Mouse (Mus musculus) heart, embryonic 11.5 days (tissue): Measurements from ENCODE around the gene Rapgef6. TPM values are rescaled to one million over a fixed set of nuclear protein-coding genes. Genes with fewer than 3 reads are reported as not detected.

Experiments
- ATAC-seq: fragments of 200-750 bp; cut with Nextera tagmentation; replicated peaks from 2 replicates; pipeline ENCODE4 v1.8.0; 2017; ENCODE audit warnings: moderate library complexity; ENCODE audit not compliant: insufficient number of reproducible peaks, low FRiP score, low TSS enrichment
- H3K27ac ChIP-seq: fragments of 300-500 bp; sonication (generic); 2 replicates; pipeline ENCODE4 v1.5.1; 2014; ENCODE audit warnings: mild to moderate bottlenecking, low read depth, low read length
- H3K27me3 ChIP-seq: fragments of 300-500 bp; sonication (generic); 2 replicates; pipeline ENCODE4 v1.6.1; 2014; ENCODE audit warnings: mild to moderate bottlenecking, low read length, mixed read lengths; ENCODE audit not compliant: control insufficient read depth, insufficient read depth
- H3K36me3 ChIP-seq: fragments of 300-500 bp; sonication (generic); 2 replicates; pipeline ENCODE4 v1.6.1; 2014; ENCODE audit warnings: mild to moderate bottlenecking, low read length, moderate library complexity, mixed read lengths; ENCODE audit not compliant: control insufficient read depth, insufficient read depth
- H3K4me1 ChIP-seq: fragments of 300-500 bp; sonication (generic); 2 replicates; pipeline ENCODE4 v1.6.1; 2014; ENCODE audit warnings: low read length; ENCODE audit not compliant: control insufficient read depth, insufficient read depth
- H3K4me2 ChIP-seq: fragments of 300-500 bp; sonication (generic); 2 replicates; pipeline ENCODE4 v1.6.1; 2014; ENCODE audit warnings: mild to moderate bottlenecking, moderate library complexity
- H3K4me3 ChIP-seq: fragments of 300-500 bp; sonication (generic); 2 replicates; pipeline ENCODE4 v1.5.1; 2014; ENCODE audit warnings: low read depth, low read length
- H3K9ac ChIP-seq: fragments of 300-500 bp; sonication (generic); 2 replicates; pipeline ENCODE4 v1.6.1; 2014; ENCODE audit warnings: mild to moderate bottlenecking, low read depth, low read length, moderate library complexity
- H3K9me3 ChIP-seq: fragments of 300-500 bp; sonication (generic); replicated peaks from 2 replicates; pipeline ENCODE4 v1.6.1; 2016; ENCODE audit warnings: low read length; ENCODE audit not compliant: control insufficient read depth
- WGBS: fragments of 180-500 bp; shearing (Covaris S2); extraction: QIAGEN DNeasy Blood & Tissue Kit; methylation state at CpG from one replicate; pipeline ENCODE4 v1.1.7; 2014; ENCODE audit not compliant: insufficient replicate concordance; 5-methylcytosine and 5-hydroxymethylcytosine counted together
- polyA plus RNA-seq: library from polyadenylated mRNA; unstranded; fragments of >200 nt; fragmentation: Nextera tagmentation; extraction: Ambion mirVana; gene quantifications from 2 replicates; pipeline ENCODE4 v1.2.1, GENCODE M21; 2014

Gene Rapgef6
- polyA plus RNA-seq, 1 experiment from 2014 or later = 28.6 TPM

- no peaks in the 10 kb centered on the region for H3K9me3 ChIP-seq
- no peak overlapping the region for H3K27ac ChIP-seq
- no peak for ATAC-seq
- H3K9ac ChIP-seq = no peak overlapping the region
- 69% methylated on average over 4 of the region's 4 CpGs for WGBS
- H3K36me3 ChIP-seq = peaks cover 8% of the 10 kb centered on the region; the same call in 1 of the 2 replicates
- H3K27me3 ChIP-seq = no peaks in the 10 kb centered on the region
- no peaks in the 10 kb centered on the region for H3K4me1 ChIP-seq
- H3K4me2 ChIP-seq = no peak overlapping the region
- no peak overlapping the region for H3K4me3 ChIP-seq
These were observed 168.5 kb downstream of the Rapgef6 start for GRCm38 (mm10) chr11:54691179-54691578.

GRCm38 (mm10) chr11:54693696-54694095, 171.0 kb downstream of the Rapgef6 start:
- WGBS = 78% methylated on average over 6 of the region's 6 CpGs
- peaks cover 17% of the 10 kb centered on the region for H3K36me3 ChIP-seq
- no peak for ATAC-seq

GRCm38 (mm10) chr11:54694291-54694690, 171.6 kb downstream of the Rapgef6 start:
- no peaks in the 10 kb centered on the region for H3K4me1 ChIP-seq
- H3K9me3 ChIP-seq = no peaks in the 10 kb centered on the region
- 80% methylated on average over 8 of the region's 8 CpGs for WGBS
- H3K4me2 ChIP-seq = no peak overlapping the region
- no peak overlapping the region for H3K27ac ChIP-seq
- no peaks in the 10 kb centered on the region for H3K27me3 ChIP-seq
- H3K9ac ChIP-seq = no peak overlapping the region
- ATAC-seq = no peak
- H3K36me3 ChIP-seq = peaks cover 17% of the 10 kb centered on the region
- H3K4me3 ChIP-seq = no peak overlapping the region

More at GRCm38 (mm10) chr11:54693696-54694095, 171.0 kb downstream of the Rapgef6 start:
- Histone ChIP-seq H3K4me2 (no peak overlapping the region), H3K4me3 (no peak overlapping the region), H3K27me3 (no peaks in the 10 kb centered on the region), H3K9me3 (no peaks in the 10 kb centered on the region), H3K27ac (no peak overlapping the region), H3K9ac (no peak overlapping the region), H3K4me1 (no peaks in the 10 kb centered on the region)

- Histone ChIP-seq H3K9me3 (no peaks in the 10 kb centered on the region), H3K27ac (no peak overlapping the region), H3K27me3 (no peaks in the 10 kb centered on the region), H3K4me1 (no peaks in the 10 kb centered on the region), H3K4me3 (no peak overlapping the region), H3K36me3 (peaks cover 14% of the 10 kb centered on the region), H3K4me2 (no peak overlapping the region), H3K9ac (no peak overlapping the region)
- WGBS = 60% methylated on average over 4 of the region's 4 CpGs
- no peak for ATAC-seq
These were observed 173.3 kb downstream of the Rapgef6 start for GRCm38 (mm10) chr11:54695951-54696350.

- H3K36me3 ChIP-seq = peaks cover 9% of the 10 kb centered on the region
- WGBS = 93% methylated on average over 5 of the region's 5 CpGs
- no peak for ATAC-seq
These were observed 175.0 kb downstream of the Rapgef6 start for GRCm38 (mm10) chr11:54697611-54698010.

GRCm38 (mm10) chr11:54698636-54699035, 176.0 kb downstream of the Rapgef6 start:
- Histone ChIP-seq H3K9me3 (no peaks in the 10 kb centered on the region), H3K4me1 (no peaks in the 10 kb centered on the region), H3K27me3 (no peaks in the 10 kb centered on the region), H3K4me2 (no peak overlapping the region), H3K9ac (no peak overlapping the region), H3K27ac (no peak overlapping the region), H3K4me3 (no peak overlapping the region), H3K36me3 (peaks cover 9% of the 10 kb centered on the region)
- no peak for ATAC-seq
- 95% methylated on average over 7 of the region's 7 CpGs for WGBS

More at GRCm38 (mm10) chr11:54697611-54698010, 175.0 kb downstream of the Rapgef6 start:
- Histone ChIP-seq H3K4me2 (no peak overlapping the region), H3K4me1 (no peaks in the 10 kb centered on the region), H3K4me3 (no peak overlapping the region), H3K27me3 (no peaks in the 10 kb centered on the region), H3K27ac (no peak overlapping the region), H3K9me3 (no peaks in the 10 kb centered on the region), H3K9ac (no peak overlapping the region)

- ATAC-seq = no peak
- no peaks in the 10 kb centered on the region for H3K4me1 ChIP-seq
- no peaks in the 10 kb centered on the region for H3K27me3 ChIP-seq
- H3K9me3 ChIP-seq = no peaks in the 10 kb centered on the region
- peaks cover 9% of the 10 kb centered on the region for H3K36me3 ChIP-seq
- H3K4me3 ChIP-seq = no peak overlapping the region
- no peak overlapping the region for H3K9ac ChIP-seq
- WGBS = 66% methylated on average over 3 of the region's 3 CpGs
- H3K4me2 ChIP-seq = no peak overlapping the region
- no peak overlapping the region for H3K27ac ChIP-seq
These were observed 177.3 kb downstream of the Rapgef6 start for GRCm38 (mm10) chr11:54699972-54700371.

GRCm38 (mm10) chr11:54701848-54702247, 179.2 kb downstream of the Rapgef6 start:
- Histone ChIP-seq H3K36me3 (peaks cover 3% of the 10 kb centered on the region), H3K4me1 (no peaks in the 10 kb centered on the region), H3K9ac (no peak overlapping the region), H3K4me3 (no peak overlapping the region), H3K4me2 (no peak overlapping the region), H3K9me3 (no peaks in the 10 kb centered on the region), H3K27ac (no peak overlapping the region), H3K27me3 (no peaks in the 10 kb centered on the region)
- WGBS = 86% methylated on average over 8 of the region's 8 CpGs
- ATAC-seq = no peak

- Histone ChIP-seq H3K4me3 (no peak overlapping the region), H3K4me1 (no peaks in the 10 kb centered on the region), H3K9me3 (no peaks in the 10 kb centered on the region), H3K4me2 (no peak overlapping the region), H3K27ac (no peak overlapping the region), H3K36me3 (no peaks in the 10 kb centered on the region), H3K27me3 (no peaks in the 10 kb centered on the region), H3K9ac (no peak overlapping the region)
- 35% methylated on average over 4 of the region's 4 CpGs for WGBS
- ATAC-seq = no peak
These were observed 180.7 kb downstream of the Rapgef6 start for GRCm38 (mm10) chr11:54703306-54703705.
